Mouse (Mus musculus): ENCODE data around the gene Apom. TPM values are rescaled to one million over a fixed set of nuclear protein-coding genes. Genes with fewer than 3 reads are reported as not detected.

Gene Apom
- 0.55 and 0.85 TPM in 2 replicates for polyA plus RNA-seq (2012; rRNA removed)

DNA sequence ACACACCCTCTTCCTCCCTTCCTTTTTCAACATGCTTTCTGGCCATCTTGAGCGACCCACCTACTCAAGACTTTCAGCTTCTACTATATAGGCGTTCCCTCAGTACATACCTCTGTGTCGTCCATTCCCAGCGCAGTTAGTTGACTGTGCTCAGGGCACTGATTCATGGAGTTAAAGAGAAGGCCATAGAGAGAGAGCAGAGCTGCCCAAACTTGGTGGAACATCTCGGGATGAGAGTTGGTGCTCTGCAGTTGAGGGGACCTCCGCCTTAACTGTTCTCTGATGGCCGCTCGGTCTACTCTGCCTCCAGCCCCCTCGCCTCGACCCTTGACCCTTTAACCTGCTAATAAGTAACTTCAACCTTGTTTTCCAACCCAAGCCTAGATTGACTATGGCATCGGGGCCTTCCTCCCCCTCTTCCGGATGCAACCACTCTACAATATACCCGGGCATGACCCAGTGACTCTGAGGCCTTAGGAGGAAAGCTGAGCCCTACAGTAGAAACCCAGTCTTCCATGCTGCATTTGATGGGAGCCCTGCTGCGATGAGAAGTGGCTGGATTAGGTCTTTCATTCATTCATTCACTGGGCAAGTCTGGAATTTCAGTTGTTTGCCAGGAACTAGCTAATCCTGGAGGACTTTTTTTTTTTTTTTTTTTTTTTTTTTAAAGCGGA, at the start of gene Apom:
Gene Apom, minus strand, starts transcription at position 551 of the 674 bp plus-strand sequence.
- WGBS: 89% methylated on average over 15 of the region's 15 CpGs

GRCm38 (mm10) chr17:35180093-35180492, 48.2 kb upstream of the Apom start:
- DNase-seq: no peak
- no peak for TF ChIP-seq POLR2A (IDR thresholded peaks at IDR 0.05; ENCODE audit: control insufficient read depth, extremely low read depth, insufficient read depth, low read length, poor library complexity)
- no peak for TF ChIP-seq CTCF (IDR thresholded peaks at IDR 0.05; ENCODE audit: borderline replicate concordance, control insufficient read depth, extremely low read depth, insufficient read depth, low read length, poor library complexity)
- H3K36me3 ChIP-seq (ENCODE audit: control insufficient read depth, insufficient read depth, low read length): no peaks in the 10 kb centered on the region
- WGBS: 89% methylated on average over 5 of the region's 5 CpGs
- H3K4me3 ChIP-seq (ENCODE audit: control insufficient read depth, insufficient read depth, low read length): no peak overlapping the region
- peaks cover 18% of the 10 kb centered on the region for H3K4me1 ChIP-seq (replicated peaks; ENCODE audit: control insufficient read depth, insufficient read depth, low read length)
- H3K27ac ChIP-seq (ENCODE audit: control insufficient read depth, insufficient read depth, low read length): no peak overlapping the region
- no peaks in the 10 kb centered on the region for H3K27me3 ChIP-seq (ENCODE audit: control insufficient read depth, insufficient read depth, low read length)

More for the DNA sequence above, at the start of gene Apom:
- Histone ChIP-seq H3K4me3 (ENCODE audit: control insufficient read depth, insufficient read depth, low read length) (no peak within 1 kb of the TSS), H3K4me1 (replicated peaks; ENCODE audit: control insufficient read depth, insufficient read depth, low read length) (peaks cover 17% of the 10 kb centered on the region), H3K27ac (ENCODE audit: control insufficient read depth, insufficient read depth, low read length) (no peak within 1 kb of the TSS), H3K36me3 (ENCODE audit: control insufficient read depth, insufficient read depth, low read length) (no peaks in the 10 kb centered on the region), H3K27me3 (ENCODE audit: control insufficient read depth, insufficient read depth, low read length) (no peaks in the 10 kb centered on the region)
- TF ChIP-seq POLR2A (IDR thresholded peaks at IDR 0.05; ENCODE audit: control insufficient read depth, extremely low read depth, insufficient read depth, low read length, poor library complexity) (no peak), CTCF (IDR thresholded peaks at IDR 0.05; ENCODE audit: borderline replicate concordance, control insufficient read depth, extremely low read depth, insufficient read depth, low read length, poor library complexity) (no peak)
- DNase-seq: no peak

DNA sequence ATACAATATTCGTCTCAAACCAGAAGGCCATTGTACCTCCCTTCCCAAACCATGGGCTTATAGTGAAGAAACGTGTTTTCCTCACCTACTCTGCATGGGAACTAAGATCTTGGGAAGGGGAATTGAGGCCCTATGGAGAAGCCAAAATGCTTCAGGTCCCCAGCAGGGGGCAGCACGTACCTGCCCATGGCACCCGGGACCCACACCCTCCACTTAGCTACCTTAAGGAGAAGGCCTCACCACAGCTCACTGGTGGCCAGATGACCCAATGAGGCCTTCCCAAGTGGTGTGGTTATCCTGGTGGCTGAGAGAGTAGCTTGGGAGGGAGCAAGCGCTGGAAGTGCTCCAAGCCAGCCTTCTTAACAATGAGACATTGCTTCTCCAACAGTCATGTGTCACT, 46.7 kb upstream of the Apom start:
- no peaks in the 10 kb centered on the region for H3K27me3 ChIP-seq (ENCODE audit: control insufficient read depth, insufficient read depth, low read length)
- TF ChIP-seq POLR2A (IDR thresholded peaks at IDR 0.05; ENCODE audit: control insufficient read depth, extremely low read depth, insufficient read depth, low read length, poor library complexity) (no peak), CTCF (IDR thresholded peaks at IDR 0.05; ENCODE audit: borderline replicate concordance, control insufficient read depth, extremely low read depth, insufficient read depth, low read length, poor library complexity) (peak; percentile 95)
- DNase-seq: peak; percentile 83
- no peak overlapping the region for H3K4me3 ChIP-seq (ENCODE audit: control insufficient read depth, insufficient read depth, low read length)
- 15% methylated on average over 5 of the region's 5 CpGs for WGBS
- peaks cover 18% of the 10 kb centered on the region for H3K4me1 ChIP-seq (replicated peaks; ENCODE audit: control insufficient read depth, insufficient read depth, low read length)
- H3K36me3 ChIP-seq (ENCODE audit: control insufficient read depth, insufficient read depth, low read length): no peaks in the 10 kb centered on the region
- H3K27ac ChIP-seq (ENCODE audit: control insufficient read depth, insufficient read depth, low read length): no peak overlapping the region

DNA sequence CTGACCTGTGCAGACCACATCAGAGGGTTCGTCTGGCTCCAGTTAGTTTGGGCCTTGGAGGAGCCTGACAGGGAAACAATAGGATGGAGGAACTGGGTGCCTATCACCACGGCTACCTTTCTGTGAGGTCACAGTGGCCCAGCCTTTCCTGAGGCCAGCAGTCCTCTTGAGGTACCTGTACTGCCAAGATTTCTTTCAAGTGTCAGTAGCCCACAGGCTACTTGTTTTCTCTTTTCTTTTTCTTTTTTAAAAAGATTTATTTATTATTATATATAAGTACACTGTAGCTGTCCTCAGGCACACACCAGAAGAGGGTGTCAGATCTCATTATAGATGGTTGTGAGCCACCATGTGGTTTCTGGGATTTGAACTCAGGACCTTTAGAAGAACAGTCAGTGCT, 44.1 kb upstream of the Apom start, which contains the start of gene Aif1:
Gene Aif1, minus strand, starts transcription at position 101 of the 400 bp plus-strand sequence.
- H3K4me1 ChIP-seq (replicated peaks; ENCODE audit: control insufficient read depth, insufficient read depth, low read length): peaks cover 33% of the 10 kb centered on the region
- no peak within 1 kb of the TSS for H3K27ac ChIP-seq (ENCODE audit: control insufficient read depth, insufficient read depth, low read length)
- no peak for DNase-seq
- no peaks in the 10 kb centered on the region for H3K36me3 ChIP-seq (ENCODE audit: control insufficient read depth, insufficient read depth, low read length)
- no peak within 1 kb of the TSS for H3K4me3 ChIP-seq (ENCODE audit: control insufficient read depth, insufficient read depth, low read length)
- no peak for TF ChIP-seq CTCF (IDR thresholded peaks at IDR 0.05; ENCODE audit: borderline replicate concordance, control insufficient read depth, extremely low read depth, insufficient read depth, low read length, poor library complexity)
- no peak for TF ChIP-seq POLR2A (IDR thresholded peaks at IDR 0.05; ENCODE audit: control insufficient read depth, extremely low read depth, insufficient read depth, low read length, poor library complexity)
- no peaks in the 10 kb centered on the region for H3K27me3 ChIP-seq (ENCODE audit: control insufficient read depth, insufficient read depth, low read length)
- 90% methylated on average over 2 of the region's 2 CpGs for WGBS

- WGBS: 72% methylated on average over 6 of the region's 6 CpGs
- no peak for DNase-seq
- Histone ChIP-seq H3K27ac (ENCODE audit: control insufficient read depth, insufficient read depth, low read length) (no peak overlapping the region), H3K36me3 (ENCODE audit: control insufficient read depth, insufficient read depth, low read length) (no peaks in the 10 kb centered on the region), H3K4me1 (replicated peaks; ENCODE audit: control insufficient read depth, insufficient read depth, low read length) (peaks cover 32% of the 10 kb centered on the region), H3K4me3 (ENCODE audit: control insufficient read depth, insufficient read depth, low read length) (no peak overlapping the region), H3K27me3 (ENCODE audit: control insufficient read depth, insufficient read depth, low read length) (no peaks in the 10 kb centered on the region)
- TF ChIP-seq CTCF (IDR thresholded peaks at IDR 0.05; ENCODE audit: borderline replicate concordance, control insufficient read depth, extremely low read depth, insufficient read depth, low read length, poor library complexity) (no peak), POLR2A (IDR thresholded peaks at IDR 0.05; ENCODE audit: control insufficient read depth, extremely low read depth, insufficient read depth, low read length, poor library complexity) (no peak)
Observed at GRCm38 (mm10) chr17:35175382-35175781, 43.5 kb upstream of the Apom start.

- no peaks in the 10 kb centered on the region for H3K27me3 ChIP-seq (ENCODE audit: control insufficient read depth, insufficient read depth, low read length)
- no peaks in the 10 kb centered on the region for H3K36me3 ChIP-seq (ENCODE audit: control insufficient read depth, insufficient read depth, low read length)
- TF ChIP-seq POLR2A (IDR thresholded peaks at IDR 0.05; ENCODE audit: control insufficient read depth, extremely low read depth, insufficient read depth, low read length, poor library complexity): no peak
- no peak for TF ChIP-seq CTCF (IDR thresholded peaks at IDR 0.05; ENCODE audit: borderline replicate concordance, control insufficient read depth, extremely low read depth, insufficient read depth, low read length, poor library complexity)
- H3K4me1 ChIP-seq (replicated peaks; ENCODE audit: control insufficient read depth, insufficient read depth, low read length): peaks cover 27% of the 10 kb centered on the region
- no peak overlapping the region for H3K4me3 ChIP-seq (ENCODE audit: control insufficient read depth, insufficient read depth, low read length)
- DNase-seq: no peak
- 70% methylated on average over 8 of the region's 8 CpGs for WGBS
- H3K27ac ChIP-seq (ENCODE audit: control insufficient read depth, insufficient read depth, low read length): no peak overlapping the region; the same call in 1 of the 2 replicates
Observed at GRCm38 (mm10) chr17:35174201-35174977, 42.5 kb upstream of the Apom start.
